In genomic region chr8:122675596-122676420, GRCm38 (mm10) we compare ENCODE assay signal across 9 mouse cellular contexts. TPM values are rescaled to one million over a fixed set of nuclear protein-coding genes. Genes with fewer than 3 reads are reported as not detected.
DNase-seq lines count a peak whose midpoint lies in the region; ATAC-seq and TF ChIP-seq lines count a peak whose summit lies in the region.
"Had no signal": no experiment of that assay in that cellular context is flagged by ENCODE, and none has a peak within 500 bp of the region (broad histone marks: within the 10 kb centered on the region; RNA-seq: fewer than 3 reads in every experiment).

No protein-coding gene starts in this region.

- TF ChIP-seq CTCF in kidney, postnatal 0 days (IDR thresholded peaks at IDR 0.05; ENCODE audit: low read depth): no peak

- no peaks in the 10 kb centered on the region for H3K9me3 ChIP-seq in kidney, postnatal 0 days (replicated peaks; ENCODE audit: low read length)
- H3K9me3 ChIP-seq in heart, embryonic 15.5 days (replicated peaks): no peaks in the 10 kb centered on the region
- no peaks in the 10 kb centered on the region for H3K9me3 ChIP-seq in midbrain, embryonic 12.5 days
- H3K9me3 ChIP-seq: G1E had no signal

- no peak for DNase-seq in kidney, postnatal 0 days (ENCODE audit: low spot score)
- DNase-seq in kidney, adult 9 months: no peak
- DNase-seq in cerebellum, postnatal 10 days: peak; percentile 75 to 87
- DNase-seq in Muller cell, postnatal 12 days (ENCODE audit: inconsistent ontology term): no peak
- DNase-seq in layer of hippocampus, adult 11-12 months (ENCODE audit: low spot score): no peak

- H3K9ac ChIP-seq in kidney, postnatal 0 days (ENCODE audit: low read depth, low read length): no peak overlapping the region
- H3K9ac ChIP-seq in heart, embryonic 15.5 days: no peak overlapping the region
- H3K9ac ChIP-seq in midbrain, embryonic 12.5 days (replicated peaks): peak overlapping the region; percentile 79

- no peaks in the 10 kb centered on the region for H3K36me3 ChIP-seq in kidney, postnatal 0 days (ENCODE audit: insufficient read depth, low read length)
- H3K36me3 ChIP-seq in heart, embryonic 15.5 days: no peaks in the 10 kb centered on the region
- H3K36me3 ChIP-seq in midbrain, embryonic 12.5 days: no peaks in the 10 kb centered on the region

- no peak overlapping the region for H3K4me3 ChIP-seq in kidney, postnatal 0 days (replicated peaks; ENCODE audit: low read depth, low read length)
- H3K4me3 ChIP-seq in heart, embryonic 15.5 days: peak overlapping the region; percentile 63
- H3K4me3 ChIP-seq in midbrain, embryonic 12.5 days: peak overlapping the region; percentile 66

- H3K4me1 ChIP-seq in kidney, postnatal 0 days (replicated peaks; ENCODE audit: insufficient read depth, low read length): 0 out of 2 replicates have a peak, but pooled peaks cover 7% of the 10 kb centered on the region
- H3K4me1 ChIP-seq in heart, embryonic 15.5 days (replicated peaks): peaks cover 38% of the 10 kb centered on the region
- H3K4me1 ChIP-seq in midbrain, embryonic 12.5 days: peaks cover 53% of the 10 kb centered on the region

- H3K4me2 ChIP-seq in kidney, postnatal 0 days (ENCODE audit: low read length): peak overlapping the region; percentile 98
- H3K4me2 ChIP-seq in heart, embryonic 15.5 days: peak overlapping the region; percentile 93
- H3K4me2 ChIP-seq in midbrain, embryonic 12.5 days (replicated peaks): peak overlapping the region; percentile 73

- peaks cover 19% of the 10 kb centered on the region for H3K27me3 ChIP-seq in kidney, postnatal 0 days (ENCODE audit: insufficient read depth, low read length)
- peaks cover 95% of the 10 kb centered on the region for H3K27me3 ChIP-seq in heart, embryonic 15.5 days
- peaks cover 96% of the 10 kb centered on the region for H3K27me3 ChIP-seq in midbrain, embryonic 12.5 days

- H3K27ac ChIP-seq in kidney, postnatal 0 days: peak overlapping the region; percentile 82
- peak overlapping the region; percentile 69; the same call in 1 of the 2 replicates for H3K27ac ChIP-seq in heart, embryonic 15.5 days
- no peak overlapping the region; the same call in 1 of the 2 replicates for H3K27ac ChIP-seq in midbrain, embryonic 12.5 days (replicated peaks)

- 72% methylated on average over 17 of the region's 17 CpGs for WGBS in kidney, postnatal 0 days
- WGBS in heart, embryonic 15.5 days: 74% methylated on average over 17 of the region's 17 CpGs
- WGBS in midbrain, embryonic 12.5 days: 76% methylated on average over 17 of the region's 17 CpGs

- no peak for ATAC-seq in kidney, postnatal 0 days (replicated peaks; ENCODE audit: low FRiP score, low read depth)
- ATAC-seq in heart, embryonic 15.5 days (replicated peaks; ENCODE audit: insufficient number of reproducible peaks, insufficient read depth, low FRiP score, low read depth): no peak
- ATAC-seq in midbrain, embryonic 12.5 days (ENCODE audit: low FRiP score, low read depth): no peak
- ATAC-seq in inflammation-experienced regulatory T-cells, adult 6 months: no peak

RNA-seq across cellular contexts. Expression of gene Cbfa2t3, which starts 23.1 kb away (rescaled TPM):
- polyA plus RNA-seq in kidney, postnatal 0 days (2015; fragmentation: Nextera tagmentation; extraction: Ambion mirVana): 3.6 and 4.4 TPM in 2 replicates
- 4.2 and 5.9 TPM in 2 replicates for polyA plus RNA-seq in heart, embryonic 15.5 days (2015; fragmentation: Nextera tagmentation; extraction: Ambion mirVana)
- polyA plus RNA-seq in midbrain, embryonic 12.5 days (2016; fragmentation: Nextera tagmentation; extraction: Ambion mirVana): 12.9 and 14.5 TPM in 2 replicates
- under 1 TPM; 0.31 to 0.54 (median 0.52) TPM for polyA plus RNA-seq in inflammation-experienced regulatory T-cells, adult 6 months (2017; shearing (Covaris generic))

RNA-seq across cellular contexts. Expression of gene Pabpn1l, which starts 53.3 kb away (rescaled TPM):
- 0.15 and 0.22 TPM in 2 replicates for polyA plus RNA-seq in kidney, postnatal 0 days (2015; fragmentation: Nextera tagmentation; extraction: Ambion mirVana)
- not detected in 2 replicates for polyA plus RNA-seq in heart, embryonic 15.5 days (2015; fragmentation: Nextera tagmentation; extraction: Ambion mirVana)
- polyA plus RNA-seq in midbrain, embryonic 12.5 days (2016; fragmentation: Nextera tagmentation; extraction: Ambion mirVana): not detected in 2 replicates
- polyA plus RNA-seq in inflammation-experienced regulatory T-cells, adult 6 months (2017; shearing (Covaris generic)): not detected
- polyA plus RNA-seq: G1E had no signal

Comparison
In these comparisons a context has a peak if more than half of its experiments do, and no peak if none do; other contexts are left out.
1. DNase-seq: peak in cerebellum, postnatal 10 days (2 of 2); none in kidney, postnatal 0 days (single experiment), kidney, adult 9 months (single experiment), Muller cell, postnatal 12 days (single experiment) and layer of hippocampus, adult 11-12 months (single experiment).
2. Peak in every context shown above with its lines, with median percentiles within 50 percentile points of each other: H3K4me2 ChIP-seq.